Mouse (Mus musculus) midbrain, embryonic 15.5 days (tissue): ENCODE data around the gene Fjx1. TPM values are rescaled to one million over a fixed set of nuclear protein-coding genes. Genes with fewer than 3 reads are reported as not detected.

ENCODE experiments used
- polyA plus RNA-seq: library from polyadenylated mRNA; unstranded; fragments of >200 nt; fragmentation: Nextera tagmentation; extraction: Ambion mirVana; gene quantifications from 2 replicates; pipeline ENCODE4 v1.2.1, GENCODE M21; 2015

The Fjx1 gene
- polyA plus RNA-seq, 1 experiment from 2014 or later = 35.5 TPM

Other genes with a start within 250 kb of the Fjx1 start
- 69.4 and 70.8 TPM in 2 replicates for gene Trim44, start 44.7 kb downstream of the Fjx1 start, polyA plus RNA-seq
- gene Pamr1, start 97.5 kb upstream of the Fjx1 start, polyA plus RNA-seq = 6.6 and 7.2 TPM in 2 replicates
- gene Slc1a2, start 206.2 kb upstream of the Fjx1 start, polyA plus RNA-seq = 17.1 and 18.9 TPM in 2 replicates